Mouse (Mus musculus) layer of hippocampus, adult 11-12 months (tissue): ENCODE measurements at regions not wholly inside any gene's neighbourhood (a gene's known extent, or its start where the extent isn't known, plus 50 kb on each side); places are given as distances from the start of the nearest gene placed in this dataset.
A peak's percentile ranks its signal among the peaks of the same experiment; 100 is the strongest.

Experiments
- DNase-seq: peaks from one replicate; pipeline ENCODE4 v3.0.0; 2022; ENCODE audit warnings: low spot score

GRCm38 (mm10) chr13:46350075-46350747, 68.0 kb upstream of the Rbm24 start:
- peak; percentile 58 for DNase-seq

- no peak for DNase-seq
Measured at GRCm38 (mm10) chr13:46355306-46355705, 62.9 kb upstream of the Rbm24 start.

GRCm38 (mm10) chr13:46355975-46356374, 62.3 kb upstream of the Rbm24 start:
- no peak for DNase-seq

- DNase-seq, result no peak
Measured at GRCm38 (mm10) chr13:46357037-46357436, 61.2 kb upstream of the Rbm24 start.

GRCm38 (mm10) chr13:46360495-46361120, 57.6 kb upstream of the Rbm24 start:
- DNase-seq, result no peak

- DNase-seq, result peak; percentile 36
Measured at GRCm38 (mm10) chr13:46363456-46364201, 54.6 kb upstream of the Rbm24 start.

- no peak for DNase-seq
Measured at GRCm38 (mm10) chr13:46364202-46364912, 53.9 kb upstream of the Rbm24 start.

GRCm38 (mm10) chr13:46365292-46365691, 52.9 kb upstream of the Rbm24 start:
- no peak for DNase-seq
